Mouse (Mus musculus) CH12F3 (cell line): ENCODE data around the gene Prdm16.

Experiments
- in situ Hi-C: fragments of 300-500 bp; cut with MboI; formaldehyde crosslinking; loops from 2 replicates; pipeline ENCODE4 v1.14.3; 2020; ENCODE audit warnings: low sequenced_read_pairs

The Prdm16 gene

GRCm38 (mm10) chr4:154488031-154488430, 148.6 kb downstream of the Prdm16 start:
- in situ Hi-C loops, result no loop called here

- in situ Hi-C loops, result no loop called here
Observed at GRCm38 (mm10) chr4:154482695-154483094, 154.0 kb downstream of the Prdm16 start.

GRCm38 (mm10) chr4:154481771-154482637, 154.7 kb downstream of the Prdm16 start:
- in situ Hi-C loops, result no loop called here

- in situ Hi-C loops, result no loop called here
Observed at GRCm38 (mm10) chr4:154480544-154481260, 156.0 kb downstream of the Prdm16 start.

- in situ Hi-C loops, result no loop called here
Observed at GRCm38 (mm10) chr4:154480143-154480542, 156.5 kb downstream of the Prdm16 start.

GRCm38 (mm10) chr4:154478933-154479613, 157.6 kb downstream of the Prdm16 start:
- in situ Hi-C loops, result no loop called here

GRCm38 (mm10) chr4:154473571-154474307, 162.9 kb downstream of the Prdm16 start:
- in situ Hi-C loops, result no loop called here

GRCm38 (mm10) chr4:154472569-154472968, 164.1 kb downstream of the Prdm16 start:
- in situ Hi-C loops, result no loop called here

- in situ Hi-C loops, result no loop called here
Observed at GRCm38 (mm10) chr4:154471447-154472101, 165.1 kb downstream of the Prdm16 start.

GRCm38 (mm10) chr4:154466305-154466704, 170.4 kb downstream of the Prdm16 start:
- in situ Hi-C loops, result no loop called here

GRCm38 (mm10) chr4:154465123-154465522, 171.6 kb downstream of the Prdm16 start:
- in situ Hi-C loops, result no loop called here

- in situ Hi-C loops, result no loop called here
Observed at GRCm38 (mm10) chr4:154460021-154460420, 176.7 kb downstream of the Prdm16 start.

- in situ Hi-C loops, result no loop called here
Observed at GRCm38 (mm10) chr4:154457756-154458155, 178.9 kb downstream of the Prdm16 start.

GRCm38 (mm10) chr4:154456265-154456822, 180.3 kb downstream of the Prdm16 start:
- in situ Hi-C loops, result no loop called here

GRCm38 (mm10) chr4:154450441-154450840, 186.2 kb downstream of the Prdm16 start:
- in situ Hi-C loops, result no loop called here

- in situ Hi-C loops, result no loop called here
Observed at GRCm38 (mm10) chr4:154450036-154450435, 186.6 kb downstream of the Prdm16 start.

- in situ Hi-C loops, result no loop called here
Observed at GRCm38 (mm10) chr4:154449343-154449742, 187.3 kb downstream of the Prdm16 start.

- in situ Hi-C loops, result no loop called here
Observed at GRCm38 (mm10) chr4:154445721-154446120, 191.0 kb downstream of the Prdm16 start.

GRCm38 (mm10) chr4:154442645-154443304, 193.9 kb downstream of the Prdm16 start:
- in situ Hi-C loops, result no loop called here
